Mouse (Mus musculus) left cerebral cortex, adult 11 months (tissue): ENCODE results near the gene Art1.

ENCODE experiments used
- DNase-seq: peaks from one replicate; pipeline ENCODE4 v3.0.0; 2022; ENCODE audit warnings: low spot score

Art1 gene

GRCm38 (mm10) chr7:102101487-102101886 lies at the start of gene Art1:
TSS of gene Art1 (plus strand) at chr7:102101743.
- DNase-seq = no peak

DNA sequence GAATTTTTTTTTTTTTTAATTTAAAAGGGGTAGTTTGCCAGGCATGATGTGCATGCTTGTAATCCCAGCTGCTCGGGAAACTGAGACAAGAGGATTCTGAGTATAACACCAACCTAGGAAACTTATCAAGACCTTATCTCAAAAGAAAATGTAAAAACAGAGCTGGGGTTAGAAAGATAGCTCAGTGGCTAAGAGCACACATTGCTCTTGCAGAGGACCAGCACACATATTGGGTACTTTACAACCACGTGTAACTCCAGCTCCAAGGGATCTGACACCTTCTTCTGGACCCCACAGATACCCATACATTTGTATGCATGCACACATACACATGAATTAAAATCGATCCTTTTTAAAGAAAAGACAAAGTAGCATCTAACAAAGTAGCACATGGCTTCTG lies 40.2 kb upstream of the Art1 start:
- no peak for DNase-seq

GRCm38 (mm10) chr7:102062203-102062602 lies 39.3 kb upstream of the Art1 start:
- DNase-seq = no peak

DNA sequence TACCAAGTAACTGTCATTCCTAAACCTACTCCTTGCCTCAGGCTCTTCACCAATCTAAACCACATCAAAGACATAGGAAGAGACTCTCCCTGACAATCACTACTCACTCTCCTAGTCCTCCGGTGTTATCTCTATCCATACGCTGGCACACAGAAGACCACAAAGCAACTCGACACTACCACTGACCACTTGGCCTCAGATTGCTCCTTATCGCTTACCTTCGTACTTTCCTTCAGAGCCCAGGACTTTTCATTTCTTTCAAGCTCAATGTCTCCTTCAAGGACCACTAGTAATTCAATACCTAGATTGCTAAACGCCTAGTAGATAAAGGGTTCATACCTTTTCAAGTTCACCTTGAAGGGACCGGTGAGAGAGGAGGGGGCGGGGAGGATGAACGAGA lies 37.7 kb upstream of the Art1 start:
- DNase-seq = no peak

DNA sequence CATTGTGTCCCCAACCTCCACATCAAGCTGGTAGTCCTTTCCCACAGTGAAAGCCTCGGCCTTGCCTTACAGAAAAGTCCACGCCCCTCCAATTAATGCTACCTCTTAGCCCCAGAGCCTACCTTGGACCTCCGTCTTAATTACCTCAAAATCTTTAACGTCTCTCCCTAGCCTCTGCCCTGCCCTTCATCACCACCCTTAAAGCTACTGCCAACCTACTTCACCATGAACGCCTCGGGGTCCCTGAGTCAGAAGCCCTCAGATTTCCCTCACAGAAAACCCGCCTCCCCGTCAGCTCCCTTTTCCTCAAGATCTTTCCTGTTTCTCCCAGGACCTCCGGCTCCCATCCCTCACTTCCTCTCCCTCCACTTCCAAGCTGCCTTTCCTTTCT lies 36.9 kb upstream of the Art1 start:
- no peak for DNase-seq

DNA sequence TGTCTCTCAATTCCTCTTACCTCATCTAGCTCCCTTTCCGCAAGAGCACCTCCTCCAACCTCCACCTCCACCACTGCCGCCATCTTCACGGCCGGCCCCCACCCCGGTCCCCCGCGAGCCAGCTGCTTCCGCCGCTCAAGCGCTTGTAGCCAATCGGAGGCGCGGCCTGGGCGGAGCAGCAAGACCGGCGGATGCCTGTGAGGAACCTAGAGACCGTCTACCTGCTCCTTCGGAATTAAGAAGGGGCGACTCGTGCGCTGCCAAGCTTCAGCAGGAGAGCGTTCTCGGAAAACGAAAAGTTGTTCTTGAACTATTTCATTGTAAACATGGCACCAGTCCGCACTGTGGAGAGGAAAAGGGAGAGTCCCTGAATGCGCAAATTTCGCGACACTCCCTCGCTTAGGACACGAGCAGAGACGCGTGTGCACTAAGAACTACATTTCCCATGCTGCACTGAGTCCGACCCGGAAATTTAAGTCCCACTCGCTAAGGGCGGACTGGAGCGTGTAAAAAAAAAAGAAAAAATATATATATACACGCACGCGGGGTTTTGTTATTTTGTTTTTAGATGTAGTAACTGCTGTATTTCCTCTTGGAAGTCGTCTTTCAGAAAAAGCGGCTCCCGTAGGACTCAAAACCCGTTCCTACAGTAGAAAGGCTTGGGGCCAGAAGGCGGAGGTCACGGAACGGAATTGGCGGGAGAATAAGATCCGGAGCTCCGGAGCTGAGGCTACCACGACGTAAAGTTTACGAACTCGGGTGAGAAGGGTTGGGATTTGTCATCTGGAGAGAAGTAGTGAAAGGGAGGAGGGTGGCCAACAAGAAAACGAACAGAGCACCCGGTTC lies 36.3 kb upstream of the Art1 start, which contains the start of the genes Rnf121, Xndc1 and Xntrpc:
TSS of gene Rnf121 (minus strand) at position 424 of the 846 bp plus-strand sequence.
TSS of gene Xndc1 (plus strand) at position 466 of the 846 bp plus-strand sequence.
TSS of gene Xntrpc (plus strand) at position 668 of the 846 bp plus-strand sequence.
- peak; percentile 86 for DNase-seq

GRCm38 (mm10) chr7:102066363-102066762 lies 35.2 kb upstream of the Art1 start:
- DNase-seq = no peak

GRCm38 (mm10) chr7:102076714-102077296 lies 24.7 kb upstream of the Art1 start:
- DNase-seq = no peak

GRCm38 (mm10) chr7:102078517-102078916 lies 23.0 kb upstream of the Art1 start:
- DNase-seq = no peak

GRCm38 (mm10) chr7:102080311-102080710 lies 21.2 kb upstream of the Art1 start:
- DNase-seq = no peak

DNA sequence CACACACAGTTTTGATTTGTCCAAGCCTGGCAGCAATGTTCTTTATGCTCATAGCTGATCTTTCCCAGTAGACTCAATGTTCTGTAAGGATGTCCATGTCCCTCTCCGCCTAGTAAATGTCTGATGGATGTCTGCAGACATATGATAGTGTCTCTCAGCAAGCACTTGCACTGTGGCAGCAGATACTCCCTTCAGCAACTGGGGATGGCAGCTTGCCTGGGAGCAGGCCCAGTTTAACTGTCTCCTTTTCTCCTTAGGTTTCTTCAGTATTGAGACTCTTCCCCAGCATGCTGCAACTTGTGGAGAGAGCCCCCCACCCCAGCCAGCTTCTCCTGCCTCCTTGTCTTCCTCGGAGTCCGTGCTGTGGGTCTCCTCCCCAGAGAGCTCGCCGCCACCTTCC lies 19.8 kb upstream of the Art1 start:
- no peak for DNase-seq

- DNase-seq = no peak
These were observed 18.7 kb upstream of the Art1 start, which contains the start of gene Trpc2 for GRCm38 (mm10) chr7:102082816-102083215. TSS of gene Trpc2 (plus strand) at chr7:102083116.

DNA sequence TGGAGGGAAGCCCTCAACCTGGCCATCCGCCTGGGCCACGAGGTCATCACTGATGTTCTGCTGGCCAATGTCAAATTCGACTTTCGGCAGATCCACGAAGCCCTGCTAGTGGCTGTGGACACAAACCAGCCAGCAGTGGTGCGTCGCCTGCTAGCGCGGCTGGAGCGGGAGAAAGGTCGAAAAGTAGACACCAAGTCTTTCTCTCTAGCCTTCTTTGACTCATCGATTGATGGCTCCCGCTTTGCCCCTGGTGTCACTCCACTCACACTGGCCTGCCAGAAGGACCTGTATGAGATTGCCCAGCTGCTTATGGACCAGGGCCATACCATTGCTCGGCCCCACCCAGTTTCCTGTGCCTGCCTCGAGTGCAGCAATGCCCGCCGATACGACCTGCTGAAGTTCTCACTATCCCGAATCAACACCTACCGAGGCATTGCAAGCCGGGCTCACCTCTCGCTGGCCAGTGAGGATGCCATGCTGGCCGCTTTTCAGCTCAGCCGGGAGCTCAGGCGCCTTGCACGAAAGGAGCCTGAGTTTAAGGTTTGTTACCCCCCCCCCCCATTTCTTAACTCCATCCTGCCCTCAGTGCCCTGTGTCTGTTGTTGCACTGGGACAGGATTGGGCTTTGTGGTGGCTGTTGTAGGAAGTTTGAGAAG lies 17.4 kb upstream of the Art1 start:
- no peak for DNase-seq

- DNase-seq = no peak
These were observed 14.2 kb upstream of the Art1 start for GRCm38 (mm10) chr7:102087336-102087735.

GRCm38 (mm10) chr7:102099760-102100661 lies 1.5 kb upstream of the Art1 start:
- no peak for DNase-seq

DNA sequence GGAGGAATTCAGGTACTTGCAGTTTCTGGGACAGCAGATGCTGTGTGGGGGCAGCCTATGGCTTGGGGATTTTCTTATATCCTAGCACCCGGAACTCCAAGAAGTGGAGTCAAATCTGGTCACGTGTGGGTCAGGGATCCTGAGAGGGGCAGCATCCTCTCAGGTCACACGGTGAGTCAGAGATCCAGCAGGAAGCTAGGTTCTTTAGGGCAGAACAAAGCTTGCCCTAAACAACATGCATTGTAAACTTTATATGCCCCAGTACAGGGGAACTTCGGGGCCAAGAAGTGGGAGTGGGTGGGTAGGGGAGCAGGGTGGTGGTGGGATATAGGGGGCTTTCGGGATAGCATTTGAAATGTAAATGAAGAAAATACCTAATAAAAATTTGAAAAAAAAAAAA lies 675 bp upstream of the Art1 start:
- DNase-seq = no peak

DNA sequence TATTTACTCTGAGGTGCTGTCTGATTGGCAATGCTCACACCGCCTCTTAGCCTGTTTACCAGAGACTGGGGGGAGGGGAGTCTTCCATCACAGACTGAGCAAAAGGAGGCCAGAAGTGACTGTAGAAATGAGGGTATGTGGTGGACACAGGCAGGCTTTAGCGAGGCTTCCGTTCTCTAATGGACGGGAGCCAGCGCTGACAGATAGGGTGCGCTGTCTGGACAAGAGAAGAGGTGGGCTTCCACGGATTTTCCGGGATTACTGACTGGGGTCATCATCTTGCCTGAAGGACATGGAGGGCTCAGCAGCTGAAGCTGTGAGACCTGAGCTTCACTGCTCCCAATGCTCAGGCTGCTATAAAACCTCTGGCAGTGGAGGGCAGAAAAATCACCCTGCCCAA lies 698 bp downstream of the Art1 start:
- no peak for DNase-seq

- no peak for DNase-seq
These were observed 1.2 kb downstream of the Art1 start for GRCm38 (mm10) chr7:102102696-102103095.

DNA sequence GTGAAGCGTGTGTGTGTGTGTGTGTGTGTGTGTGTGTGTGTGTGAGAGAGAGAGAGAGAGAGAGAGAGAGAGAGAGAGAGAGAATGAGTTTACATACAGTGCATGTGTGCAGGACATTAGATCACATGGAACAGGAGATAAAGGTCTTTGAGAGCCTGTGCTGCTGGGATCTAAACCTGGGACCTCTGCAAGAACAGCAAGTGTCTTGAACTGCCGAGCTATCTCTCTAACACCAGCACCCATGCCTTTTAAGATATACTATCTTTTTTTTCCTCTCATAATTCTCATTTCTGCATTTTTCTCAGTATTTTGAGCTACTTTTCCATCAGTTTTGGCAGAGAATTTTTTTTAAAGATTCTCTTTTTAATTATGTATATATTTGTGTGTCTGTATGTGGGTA lies 2.0 kb downstream of the Art1 start:
- DNase-seq = no peak

DNA sequence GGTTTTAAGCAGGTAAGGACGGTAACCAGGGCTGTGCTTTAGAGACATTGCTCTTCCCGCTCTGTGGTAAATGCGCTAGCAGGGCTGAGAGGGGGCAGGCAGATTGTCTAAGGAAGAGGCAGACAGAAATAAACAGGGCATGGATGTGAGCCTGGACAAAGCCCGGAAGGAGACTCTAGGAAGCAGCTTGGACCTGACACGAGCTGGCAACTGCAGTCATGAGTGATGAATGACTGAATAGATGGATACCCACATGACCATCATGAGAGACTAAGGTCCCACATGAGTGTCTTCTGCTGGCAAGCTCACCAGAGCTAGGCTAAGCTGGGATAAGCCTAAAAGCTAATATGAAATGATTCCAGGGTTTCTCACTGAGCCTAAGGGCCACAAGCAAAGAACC lies 2.6 kb downstream of the Art1 start:
- no peak for DNase-seq

- DNase-seq = no peak
These were observed 5.2 kb downstream of the Art1 start for GRCm38 (mm10) chr7:102106700-102107141.

- DNase-seq = no peak
These were observed 6.7 kb downstream of the Art1 start for GRCm38 (mm10) chr7:102108206-102108605.
